Mouse (Mus musculus) frontal cortex, postnatal 25 days (tissue): Measurements from ENCODE around the gene Cacna1c.

ENCODE experiments used
- DNase-seq, 2 experiments: peaks; one replicate each; pipeline ENCODE4 v3.0.0; 2022; ENCODE audit warnings: low spot score in 2 of 2

Cacna1c gene

GRCm38 (mm10) chr6:119009526-119009925 lies 186.7 kb downstream of the Cacna1c start:
- no peak for DNase-seq

GRCm38 (mm10) chr6:119008638-119009166 lies 187.5 kb downstream of the Cacna1c start:
- DNase-seq, result no peak

- no peak for DNase-seq
Measured at GRCm38 (mm10) chr6:119004596-119004995, 191.6 kb downstream of the Cacna1c start.

DNA sequence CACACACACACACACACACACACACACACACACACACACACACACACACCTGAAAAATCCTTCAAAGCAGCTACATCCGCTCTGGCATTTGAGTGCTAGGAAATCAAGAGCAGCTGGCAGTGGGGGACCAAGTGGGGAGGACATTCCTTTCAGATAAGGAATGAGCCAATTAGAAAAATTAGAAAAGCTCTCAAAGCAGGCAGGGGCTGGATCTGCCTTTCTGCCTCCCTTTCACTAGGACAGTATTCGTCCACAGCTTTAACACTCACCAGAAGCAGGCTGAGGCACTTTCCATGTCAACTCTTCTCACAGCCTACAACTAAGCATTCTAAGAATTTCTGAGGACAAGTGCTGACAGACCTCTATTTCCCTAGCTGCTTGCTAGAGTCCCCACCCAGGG lies 194.8 kb downstream of the Cacna1c start:
- no peak for DNase-seq

DNA sequence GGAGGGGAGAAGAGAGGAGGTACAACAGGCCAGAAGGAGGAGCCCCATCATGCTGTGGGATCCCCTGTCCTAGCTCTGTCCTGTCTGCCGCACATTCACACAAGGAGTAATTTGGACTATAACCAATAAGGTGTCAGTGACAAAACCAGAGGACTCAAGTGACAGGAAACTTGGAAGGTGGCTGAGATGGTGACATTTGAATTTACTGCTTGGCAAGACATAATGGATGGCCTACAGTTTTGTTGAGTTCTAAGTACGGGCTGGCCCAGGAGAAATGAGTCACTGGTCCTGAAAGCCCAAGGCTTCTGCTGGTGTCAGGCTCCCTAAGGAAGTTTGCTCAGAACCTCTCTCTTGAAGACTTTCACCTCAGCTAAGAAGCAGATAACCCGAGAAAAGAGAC lies 196.0 kb downstream of the Cacna1c start:
- no peak for DNase-seq

GRCm38 (mm10) chr6:118999329-118999875 lies 196.8 kb downstream of the Cacna1c start:
- DNase-seq, result no peak

- no peak for DNase-seq
Measured at GRCm38 (mm10) chr6:118997397-118997796, 198.8 kb downstream of the Cacna1c start.

DNA sequence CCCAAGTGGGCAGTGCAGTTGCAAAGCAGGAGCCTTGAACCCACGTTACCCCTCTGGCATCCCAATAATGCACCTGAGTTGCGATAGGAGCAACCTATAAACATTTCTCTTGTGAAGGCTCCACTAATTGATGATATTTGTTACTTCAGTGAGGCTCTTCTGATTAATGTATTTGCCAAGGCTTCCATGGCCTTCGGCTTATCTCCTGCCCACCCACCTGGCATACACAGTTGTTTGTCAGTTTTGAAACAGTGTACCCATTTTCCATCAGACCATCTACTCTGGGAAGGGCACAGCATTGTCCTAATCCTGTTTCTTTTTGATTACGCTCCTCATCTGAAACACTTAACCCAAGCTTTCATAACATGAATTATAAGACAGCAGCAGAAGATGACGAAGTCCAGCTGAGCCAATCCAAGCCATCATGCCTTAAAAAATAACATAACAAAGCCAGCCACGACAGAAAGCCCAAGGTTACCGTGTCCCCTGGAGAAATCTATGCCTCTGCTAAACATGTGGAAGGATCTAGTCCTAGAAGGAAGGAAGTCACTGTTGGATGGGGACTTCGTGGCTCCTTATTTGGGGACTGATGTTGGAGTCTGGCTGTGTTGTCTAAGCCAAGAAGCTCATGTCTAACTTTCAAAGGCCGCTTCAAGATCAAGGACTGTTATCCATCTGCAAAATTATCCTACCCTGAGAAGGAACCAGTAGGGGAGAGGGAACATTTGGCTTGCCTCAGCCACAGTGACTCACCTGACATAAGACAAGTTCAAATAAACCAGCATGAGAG lies 201.8 kb downstream of the Cacna1c start:
- no peak for DNase-seq

- no peak for DNase-seq
Measured at GRCm38 (mm10) chr6:118992391-118992790, 203.8 kb downstream of the Cacna1c start.

GRCm38 (mm10) chr6:118989999-118990776 lies 206.0 kb downstream of the Cacna1c start:
- no peak for DNase-seq

- no peak for DNase-seq
Measured at GRCm38 (mm10) chr6:118984181-118984901, 211.9 kb downstream of the Cacna1c start.

GRCm38 (mm10) chr6:118983471-118984040 lies 212.7 kb downstream of the Cacna1c start:
- no peak for DNase-seq

DNA sequence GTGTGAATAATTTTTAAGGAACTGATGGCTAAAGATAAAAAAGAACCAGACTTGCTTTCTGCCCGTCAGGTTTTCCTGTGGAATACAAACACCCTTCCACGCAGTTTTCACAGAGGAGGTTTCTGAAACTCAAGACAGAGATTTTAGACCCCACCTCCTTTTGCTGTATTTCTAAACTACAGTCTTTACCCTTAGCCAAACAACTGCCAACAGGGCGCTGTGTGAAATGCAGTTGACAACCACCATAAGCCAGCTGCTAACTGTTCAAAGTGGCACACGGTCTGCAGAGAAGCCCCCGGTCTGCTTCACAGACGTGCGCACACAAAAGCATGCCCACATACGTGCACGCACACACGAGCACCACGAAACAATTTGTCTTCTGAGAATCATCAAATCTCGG lies 216.0 kb downstream of the Cacna1c start:
- DNase-seq, result no peak

DNA sequence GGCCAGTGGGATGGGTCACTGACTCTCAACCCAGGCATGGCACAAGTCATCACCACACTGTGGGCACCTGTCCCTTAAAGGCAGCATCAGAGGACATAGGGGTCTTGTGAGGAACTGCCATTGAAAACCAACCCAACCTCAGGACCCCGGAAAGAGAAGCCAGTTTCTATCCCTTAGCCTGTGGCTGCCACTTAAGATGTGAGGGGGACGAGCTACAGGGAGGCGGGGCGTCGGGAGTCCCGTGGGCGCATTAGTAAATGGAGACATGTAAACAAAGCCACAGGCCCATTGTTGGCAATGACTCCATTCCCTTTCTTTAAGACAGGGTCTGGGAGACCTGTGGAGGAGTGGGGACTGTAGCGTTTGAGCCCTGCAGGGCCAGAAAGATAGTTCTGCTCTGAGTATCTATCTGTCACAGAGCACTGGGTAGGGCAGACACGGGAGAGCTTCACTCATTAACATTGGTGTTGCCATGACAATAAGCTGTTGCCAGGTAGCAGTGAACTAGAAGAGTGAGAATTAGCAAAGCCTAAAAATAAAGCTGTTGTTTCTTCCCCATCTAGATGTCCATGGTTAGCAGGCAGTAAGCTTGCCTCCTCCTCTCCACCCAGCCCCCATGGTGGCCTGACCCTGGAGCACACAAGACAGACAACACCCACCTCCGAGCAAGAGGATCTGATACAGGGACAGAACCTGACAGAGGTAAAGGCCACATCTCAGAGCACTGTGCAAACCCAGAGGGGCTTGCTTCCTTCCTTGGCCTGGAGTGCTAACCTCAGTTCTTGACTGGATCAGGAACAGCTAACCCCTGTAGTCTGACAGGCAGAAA lies 218.6 kb downstream of the Cacna1c start:
- DNase-seq, result peak; percentile 27 to 30

- DNase-seq, result peak; percentile 24 to 26
Measured at GRCm38 (mm10) chr6:118976617-118977016, 219.6 kb downstream of the Cacna1c start.

GRCm38 (mm10) chr6:118971844-118972531 lies 224.2 kb downstream of the Cacna1c start:
- no peak for DNase-seq

DNA sequence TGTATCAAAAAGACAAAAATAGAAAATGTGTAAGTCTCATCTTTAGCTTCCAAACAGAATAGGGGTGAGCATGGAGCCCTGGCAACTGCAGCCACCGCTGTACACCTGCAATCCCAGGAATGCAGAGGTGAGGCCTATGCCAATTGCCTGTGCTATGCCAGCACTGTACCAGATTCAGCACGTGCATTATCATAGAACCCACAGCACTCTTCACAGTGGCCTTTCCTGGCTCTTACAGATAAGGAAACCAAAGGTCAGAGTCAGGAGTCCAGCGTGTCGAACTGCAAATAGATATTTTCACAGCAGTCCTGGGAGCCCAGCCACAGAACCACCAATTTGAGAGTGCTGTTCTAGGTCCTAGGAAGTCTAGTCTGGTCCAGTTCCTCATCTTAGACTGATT lies 227.4 kb downstream of the Cacna1c start:
- DNase-seq, result no peak

- DNase-seq, result no peak
Measured at GRCm38 (mm10) chr6:118966904-118967303, 229.3 kb downstream of the Cacna1c start.

GRCm38 (mm10) chr6:118965577-118965976 lies 230.6 kb downstream of the Cacna1c start:
- no peak for DNase-seq

GRCm38 (mm10) chr6:118963806-118964205 lies 232.4 kb downstream of the Cacna1c start:
- DNase-seq, result no peak
